Mouse (Mus musculus): ENCODE data around the gene Fancc. TPM values are rescaled to one million over a fixed set of nuclear protein-coding genes. Genes with fewer than 3 reads are reported as not detected.

The Fancc gene
- total RNA-seq, 2 experiments from 2014 or later = 7.8 to 8.3 TPM

DNA sequence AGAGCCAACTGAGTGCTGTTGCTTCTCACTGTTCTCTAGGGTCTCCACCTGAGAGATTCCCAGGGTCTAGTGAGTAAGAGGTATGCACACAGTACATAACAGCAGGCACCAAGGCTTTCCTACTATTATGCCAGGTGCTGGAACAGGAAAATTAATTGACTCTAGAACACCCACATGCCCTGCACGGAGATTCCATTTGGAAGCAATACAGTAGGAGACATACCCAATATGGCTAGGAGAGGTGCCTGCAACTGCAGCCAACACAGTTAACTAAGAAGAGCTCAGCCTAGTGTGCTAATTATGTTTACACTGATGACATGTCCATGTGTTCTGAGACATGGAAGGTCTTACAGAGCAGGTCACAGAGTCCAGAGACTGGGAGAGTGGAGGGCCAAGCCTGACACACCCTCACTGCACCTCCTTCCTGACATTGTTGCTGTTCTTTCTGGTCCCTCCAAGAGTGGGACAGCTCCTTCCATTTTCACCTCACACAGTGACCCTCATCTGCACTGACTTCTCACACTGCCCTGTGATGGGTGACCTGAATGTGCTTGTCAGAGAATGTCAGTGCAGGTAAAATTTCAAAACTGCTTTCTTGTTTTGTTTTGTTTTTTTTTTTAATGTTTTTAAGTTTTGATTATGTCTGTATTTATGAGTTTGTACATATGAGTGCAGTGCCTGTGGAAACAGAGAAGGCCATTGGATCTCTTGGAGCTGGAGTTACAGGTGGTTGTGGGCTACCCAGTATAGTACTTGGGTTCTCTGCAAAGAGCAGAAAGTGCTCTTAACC is 234.7 kb downstream of the Fancc start:
- H3K27ac ChIP-seq = no peak overlapping the region
- no peak overlapping the region for H3K4me3 ChIP-seq
- intact Hi-C loops (cut with DNase I) = no loop called here
- no peak for DNase-seq (ENCODE audit: extremely low spot score in 1 of 2, low spot score in 2 of 2)
- no peak for TF ChIP-seq CTCF (IDR thresholded peaks at IDR 0.05)

- TF ChIP-seq CTCF (IDR thresholded peaks at IDR 0.05) = no peak
- intact Hi-C loops (cut with DNase I) = no loop called here
- no peak for DNase-seq (ENCODE audit: extremely low spot score in 1 of 2, low spot score in 2 of 2)
- Histone ChIP-seq H3K4me3 (no peak overlapping the region), H3K27ac (no peak overlapping the region)
Measured at GRCm38 (mm10) chr13:63261676-63262075, 235.4 kb downstream of the Fancc start.

DNA sequence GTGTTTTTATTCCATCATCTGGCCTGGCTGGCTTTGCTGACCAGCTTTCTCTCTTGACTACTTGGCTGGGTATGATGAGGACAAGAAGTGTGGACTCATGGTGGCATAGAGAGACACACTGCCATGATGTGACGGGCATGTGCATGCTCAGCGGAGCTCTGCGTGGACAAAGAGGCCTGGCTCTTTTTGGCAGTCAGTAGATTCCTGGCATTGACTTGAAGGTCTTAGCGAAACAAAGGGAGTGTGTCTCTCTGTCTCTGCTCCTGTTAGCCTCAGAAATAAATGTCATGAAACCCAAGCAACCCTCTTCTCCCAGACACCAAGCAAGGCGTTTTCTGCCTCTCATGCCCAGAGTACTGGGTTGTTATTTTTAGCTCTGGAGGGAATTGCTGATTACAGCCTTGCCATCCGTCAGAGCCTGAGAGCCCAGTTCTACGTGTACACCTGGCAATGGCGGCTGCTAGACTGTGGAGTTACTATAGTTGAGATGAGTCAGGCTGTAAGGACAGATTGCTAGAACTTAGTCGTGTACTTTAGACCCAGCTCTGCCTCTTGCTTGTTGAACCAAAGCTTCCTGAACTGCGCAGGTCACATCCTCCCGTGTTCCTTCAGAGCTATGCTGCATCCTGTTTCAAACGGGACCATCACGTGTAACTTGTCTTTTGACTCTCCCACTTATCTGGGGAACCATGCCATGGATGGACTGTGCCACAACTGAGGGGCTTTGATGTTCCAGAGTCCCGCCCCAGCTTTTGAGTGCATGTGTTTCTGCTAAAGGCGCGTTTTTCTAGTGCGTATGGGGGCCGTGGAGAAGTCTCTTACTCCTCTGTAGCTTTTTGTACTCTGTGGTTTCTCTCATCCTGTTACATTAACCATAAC is 236.1 kb downstream of the Fancc start:
- intact Hi-C loops (cut with DNase I) = no loop called here
- no peak for TF ChIP-seq CTCF (IDR thresholded peaks at IDR 0.05)
- Histone ChIP-seq H3K4me3 (no peak overlapping the region), H3K27ac (peak overlapping the region; percentile 42)
- no peak for DNase-seq (ENCODE audit: extremely low spot score in 1 of 2, low spot score in 2 of 2)

DNA sequence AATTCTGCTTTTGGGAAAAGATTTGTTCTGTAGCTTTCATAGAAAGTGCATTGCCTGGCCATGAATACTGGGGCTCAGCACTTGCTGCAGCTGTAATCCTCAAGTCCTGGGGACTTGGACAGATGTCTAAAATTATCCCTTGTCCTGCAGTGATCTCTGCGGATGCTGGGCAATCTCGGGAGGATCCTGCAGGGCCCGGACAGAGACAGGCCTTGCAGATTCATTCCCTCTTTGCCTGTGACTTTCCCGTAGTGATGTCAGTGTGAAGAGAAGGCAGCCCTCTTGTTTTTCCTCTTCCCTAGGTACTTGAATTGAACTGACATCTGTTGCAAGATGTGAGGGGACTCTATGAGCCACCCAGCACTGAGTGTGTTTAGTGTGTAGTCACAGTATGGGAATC is 236.9 kb downstream of the Fancc start:
- DNase-seq (ENCODE audit: extremely low spot score in 1 of 2, low spot score in 2 of 2) = no peak
- intact Hi-C loops (cut with DNase I) = no loop called here
- TF ChIP-seq CTCF (IDR thresholded peaks at IDR 0.05) = no peak
- Histone ChIP-seq H3K4me3 (no peak overlapping the region), H3K27ac (peak overlapping the region; percentile 42; the same call in 1 of the 2 replicates)

DNA sequence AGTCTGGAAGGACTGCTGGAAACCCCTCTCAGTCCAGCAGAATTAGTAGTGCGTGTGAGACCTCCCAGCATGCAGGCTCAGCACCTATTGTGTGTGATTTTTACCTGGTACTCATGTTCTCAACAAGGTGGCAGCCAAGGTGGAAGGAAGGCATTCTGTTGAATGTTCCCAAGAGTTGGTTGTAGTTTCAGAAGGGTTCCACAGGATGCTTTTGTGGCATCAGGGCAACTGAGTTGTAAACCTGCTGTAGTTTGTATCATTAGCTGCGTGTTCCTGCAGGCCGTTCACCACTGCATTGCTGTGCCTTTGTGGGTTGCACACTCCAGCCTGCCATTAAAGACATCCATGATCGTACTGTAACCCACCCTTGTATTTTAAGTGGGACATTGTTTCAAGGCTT is 238.4 kb downstream of the Fancc start:
- TF ChIP-seq CTCF (IDR thresholded peaks at IDR 0.05) = no peak
- intact Hi-C loops (cut with DNase I) = no loop called here
- no peak overlapping the region for H3K27ac ChIP-seq

DNA sequence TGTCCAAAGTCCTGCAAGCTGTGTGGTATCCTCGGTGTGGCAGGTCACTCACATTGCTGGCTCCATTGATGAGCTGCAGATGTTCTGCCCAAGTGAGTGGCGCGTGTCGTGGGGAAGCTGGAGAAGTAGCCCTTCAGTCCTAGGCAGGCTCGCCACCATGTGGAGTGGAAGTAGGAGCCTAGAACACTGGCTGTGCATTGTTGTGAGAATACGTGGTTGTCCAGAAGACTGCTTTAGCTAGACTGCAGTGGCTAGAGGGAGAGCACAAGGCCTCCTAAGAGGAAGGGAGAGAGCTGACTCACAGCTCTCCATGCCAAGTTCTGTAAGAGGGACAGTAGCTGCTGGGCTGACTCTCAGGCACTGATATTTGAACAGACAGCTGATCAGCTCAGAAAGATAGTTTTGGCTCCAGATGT is 238.9 kb downstream of the Fancc start:
- intact Hi-C loops (cut with DNase I) = no loop called here
- H3K4me3 ChIP-seq = no peak overlapping the region
- H3K27ac ChIP-seq = no peak overlapping the region

More for the DNA sequence above, 238.4 kb downstream of the Fancc start:
- no peak overlapping the region for H3K4me3 ChIP-seq
- DNase-seq (ENCODE audit: extremely low spot score in 1 of 2, low spot score in 2 of 2) = no peak

GRCm38 (mm10) chr13:63256807-63257206 is 240.3 kb downstream of the Fancc start:
- Histone ChIP-seq H3K27ac (no peak overlapping the region), H3K4me3 (no peak overlapping the region)
- peak; percentile 48 for TF ChIP-seq CTCF (IDR thresholded peaks at IDR 0.05)
- no peak for DNase-seq (ENCODE audit: extremely low spot score in 1 of 2, low spot score in 2 of 2)
- intact Hi-C loops (cut with DNase I) = no loop called here

More for the DNA sequence above, 238.9 kb downstream of the Fancc start:
- no peak for TF ChIP-seq CTCF (IDR thresholded peaks at IDR 0.05)
- DNase-seq (ENCODE audit: extremely low spot score in 1 of 2, low spot score in 2 of 2) = no peak

GRCm38 (mm10) chr13:63256146-63256545 is 240.9 kb downstream of the Fancc start:
- DNase-seq (ENCODE audit: extremely low spot score in 1 of 2, low spot score in 2 of 2) = no peak
- Histone ChIP-seq H3K27ac (0 out of 2 replicates have a peak overlapping the region, but pooled peaks have one; percentile 1), H3K4me3 (no peak overlapping the region)
- intact Hi-C loops (cut with DNase I) = no loop called here
- TF ChIP-seq CTCF (IDR thresholded peaks at IDR 0.05) = no peak

GRCm38 (mm10) chr13:63255519-63256011 is 241.5 kb downstream of the Fancc start:
- H3K27ac ChIP-seq = peak overlapping the region; percentile 36; the same call in 1 of the 2 replicates
- no peak overlapping the region for H3K4me3 ChIP-seq
- no peak for TF ChIP-seq CTCF (IDR thresholded peaks at IDR 0.05)
- intact Hi-C loops (cut with DNase I) = no loop called here
- DNase-seq (ENCODE audit: extremely low spot score in 1 of 2, low spot score in 2 of 2) = no peak

GRCm38 (mm10) chr13:63253886-63254636 is 243.0 kb downstream of the Fancc start:
- TF ChIP-seq CTCF (IDR thresholded peaks at IDR 0.05) = no peak
- intact Hi-C loops (cut with DNase I) = no loop called here
- Histone ChIP-seq H3K4me3 (no peak overlapping the region), H3K27ac (peak overlapping the region; percentile 5; the same call in 1 of the 2 replicates)
- DNase-seq (ENCODE audit: extremely low spot score in 1 of 2, low spot score in 2 of 2) = no peak

GRCm38 (mm10) chr13:63253147-63253546 is 243.9 kb downstream of the Fancc start:
- TF ChIP-seq CTCF (IDR thresholded peaks at IDR 0.05) = no peak
- DNase-seq (ENCODE audit: extremely low spot score in 1 of 2, low spot score in 2 of 2) = no peak
- Histone ChIP-seq H3K4me3 (no peak overlapping the region), H3K27ac (0 out of 2 replicates have a peak overlapping the region, but pooled peaks have one; percentile 5)
- intact Hi-C loops (cut with DNase I) = no loop called here
